Mouse (Mus musculus): Measurements from ENCODE around the gene Sstr3.

DNA sequence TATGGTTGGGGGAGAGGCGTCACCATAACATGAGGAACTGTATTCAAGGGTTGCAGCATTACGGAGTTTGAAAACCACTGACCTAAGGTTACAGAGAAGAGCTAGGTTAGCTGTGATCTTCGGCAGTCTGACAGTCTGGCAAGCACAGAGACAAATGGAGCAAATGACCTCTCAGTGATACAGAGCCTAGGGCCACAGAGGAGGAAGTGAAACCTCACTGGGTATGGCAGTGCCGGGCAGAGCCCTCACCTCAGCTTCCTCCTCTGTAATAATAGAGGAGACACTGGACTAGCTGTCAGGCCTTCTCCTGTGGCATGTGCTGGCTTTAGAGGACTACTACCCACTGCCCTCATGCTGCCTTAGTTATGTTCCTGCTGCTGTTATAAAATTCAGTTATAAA lies 44.4 kb upstream of the Sstr3 start:
- TF ChIP-seq CTCF (IDR thresholded peaks at IDR 0.05; ENCODE audit: low read depth) (no peak), EP300 (IDR thresholded peaks at IDR 0.05; ENCODE audit: low read depth) (no peak)
